16 mouse cellular contexts compared by ENCODE assay signal in genomic region chr4:44944426-44945075, GRCm38 (mm10). TPM values are rescaled to one million over a fixed set of nuclear protein-coding genes. Genes with fewer than 3 reads are reported as not detected.
A peak's percentile ranks its signal among the peaks of the same experiment; 100 is the strongest.
DNase-seq lines count a peak whose midpoint lies in the region; ATAC-seq lines count a peak whose summit lies in the region.
"Had no signal": no experiment of that assay in that cellular context is flagged by ENCODE, and none has a peak within 500 bp of the region (broad histone marks: within the 10 kb centered on the region; RNA-seq: fewer than 3 reads in every experiment).

No protein-coding gene starts in this region.

- no peak for ATAC-seq in granulocyte monocyte progenitor cell, adult 5-6 weeks (replicated peaks; ENCODE audit: poor library complexity, severe bottlenecking)
- ATAC-seq: forebrain, postnatal 0 days; midbrain, embryonic 15.5 days had no signal

- peak; percentile 14 for DNase-seq in kidney, adult 18-20 months
- DNase-seq in kidney, postnatal 4 days: no peak
- peak; percentile 50 to 61 for DNase-seq in spleen, postnatal 36 days (ENCODE audit: low spot score in 2 of 2)
- DNase-seq in spleen, postnatal 14 days (ENCODE audit: low spot score in 2 of 2): no peak
- peak; percentile 20 to 61 for DNase-seq in kidney, postnatal 36 days
- DNase-seq in adrenal gland, postnatal 4 days (ENCODE audit: low spot score in 2 of 2): no peak
- DNase-seq: adrenal gland, adult 2 months; cerebellum, adult 2 months; cerebellum, postnatal 25 days; forebrain, postnatal 0 days; gastrocnemius, postnatal 14 days; left cerebral cortex, postnatal 4 days; lung, embryonic 14.5 days; thymus, postnatal 25 days had no signal

RNA-seq across cellular contexts. Expression of gene Grhpr, which starts 36.6 kb away (rescaled TPM):
- total RNA-seq in granulocyte monocyte progenitor cell, adult 5-6 weeks (2014; fragmentation: Nextera tagmentation): 12.4 and 14.1 TPM in 2 replicates
- total RNA-seq in granulocyte monocyte progenitor cell, adult 5-6 weeks (2017): 8.5 and 10.3 TPM in 2 replicates
- total RNA-seq in adrenal gland, postnatal 4 days (2021): 100 to 1,000 TPM; 153 to 162 TPM

Comparison
In these comparisons a context has a peak if more than half of its experiments do, and no peak if none do; other contexts are left out.
1. DNase-seq: peak in kidney, adult 18-20 months (single experiment), spleen, postnatal 36 days (2 of 2) and kidney, postnatal 36 days (2 of 2); none in kidney, postnatal 4 days (0 of 2), spleen, postnatal 14 days (0 of 2) and adrenal gland, postnatal 4 days (0 of 2).
2. RNA of gene Grhpr, which starts 36.6 kb away (total RNA-seq): 153 to 162 TPM in adrenal gland, postnatal 4 days; 8.5 to 14.1 TPM in granulocyte monocyte progenitor cell, adult 5-6 weeks; every median in the first group is over 10 times any median in the second.